Mouse (Mus musculus) gastrocnemius, postnatal 10 days (tissue): ENCODE results near the gene Csf3r. TPM values are rescaled to one million over a fixed set of nuclear protein-coding genes. Genes with fewer than 3 reads are reported as not detected.

Experiments
- DNase-seq: peaks from one replicate; pipeline ENCODE4 v3.0.0; 2021; ENCODE audit warnings: mixed read lengths
- total RNA-seq, 2 experiments: library from RNA; stranded (reverse); gene quantifications; 2 replicates each; pipeline ENCODE4 v1.2.3; 2021

Gene Csf3r
- total RNA-seq, 2 experiments from 2014 or later = 1.1 TPM; not detected in 1

GRCm38 (mm10) chr4:126057207-126058133 is 33.1 kb downstream of the Csf3r start:
- no peak for DNase-seq

DNA sequence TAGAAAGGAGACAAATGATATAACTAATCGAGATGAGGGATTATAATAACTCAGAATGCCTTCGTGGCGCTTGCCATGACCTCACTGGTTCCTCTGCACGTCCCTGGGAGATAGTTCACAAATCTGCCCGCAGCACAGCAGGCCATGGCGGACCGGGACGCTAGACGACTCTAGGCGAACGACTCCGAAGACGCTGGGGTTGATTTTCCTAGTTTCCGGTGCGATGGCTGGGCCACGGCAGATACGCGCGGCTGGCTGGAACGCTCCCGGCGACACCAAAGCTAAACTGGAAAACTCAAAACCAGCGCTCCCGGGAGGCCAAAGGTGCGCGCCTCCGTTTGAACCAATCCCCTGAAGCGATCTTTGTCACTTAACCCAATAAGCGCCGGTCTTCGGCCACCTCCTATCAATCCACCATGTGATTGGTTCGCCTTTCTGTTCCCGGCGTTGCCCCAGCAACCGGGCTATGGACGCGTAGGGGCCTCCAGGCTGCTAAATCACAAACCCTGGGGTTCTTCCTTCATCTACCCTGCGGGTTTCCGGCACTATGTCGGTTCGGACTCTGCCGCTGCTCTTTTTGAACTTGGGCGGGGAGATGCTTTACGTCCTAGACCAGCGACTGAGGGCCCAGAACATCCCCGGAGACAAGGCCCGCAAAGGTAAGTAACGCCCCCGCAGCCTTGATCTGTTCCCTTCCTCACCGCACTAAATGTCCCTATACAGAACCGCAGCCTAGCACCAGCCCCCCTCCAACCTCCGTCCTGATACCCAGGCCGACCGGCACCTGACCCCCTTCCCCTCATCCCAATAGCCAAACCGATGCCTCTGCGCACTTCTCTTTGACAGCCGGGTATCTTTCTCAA is 34.0 kb downstream of the Csf3r start, which contains the start of gene Oscp1:
Gene Oscp1 (plus strand): TSS at position 432 of the 863 bp plus-strand sequence.
- peak; percentile 82 for DNase-seq

GRCm38 (mm10) chr4:126058997-126059362 is 34.6 kb downstream of the Csf3r start:
- no peak for DNase-seq

DNA sequence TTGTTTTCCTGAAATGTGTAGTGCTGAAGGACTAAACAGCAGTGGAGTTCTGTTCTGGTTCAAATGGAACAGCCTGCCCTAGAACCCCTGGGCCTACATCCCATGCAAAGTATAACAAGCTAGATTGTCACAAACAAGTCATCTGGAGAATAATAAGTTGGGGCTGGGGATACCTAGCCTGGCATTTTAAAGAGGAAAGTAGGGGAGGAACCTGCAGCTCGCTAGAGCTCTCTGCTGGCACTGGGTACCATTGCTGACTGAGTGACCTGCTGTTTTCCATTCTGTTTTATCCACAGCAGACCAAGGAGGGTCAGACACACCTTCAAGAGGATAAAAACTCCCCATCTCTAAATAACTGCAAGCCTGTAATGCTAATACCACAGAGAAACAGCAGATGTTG is 38.5 kb downstream of the Csf3r start:
- no peak for DNase-seq

- DNase-seq = no peak
These were observed 40.9 kb downstream of the Csf3r start for GRCm38 (mm10) chr4:126065241-126065640.

- no peak for DNase-seq
These were observed 43.2 kb downstream of the Csf3r start for GRCm38 (mm10) chr4:126067401-126068077.

DNA sequence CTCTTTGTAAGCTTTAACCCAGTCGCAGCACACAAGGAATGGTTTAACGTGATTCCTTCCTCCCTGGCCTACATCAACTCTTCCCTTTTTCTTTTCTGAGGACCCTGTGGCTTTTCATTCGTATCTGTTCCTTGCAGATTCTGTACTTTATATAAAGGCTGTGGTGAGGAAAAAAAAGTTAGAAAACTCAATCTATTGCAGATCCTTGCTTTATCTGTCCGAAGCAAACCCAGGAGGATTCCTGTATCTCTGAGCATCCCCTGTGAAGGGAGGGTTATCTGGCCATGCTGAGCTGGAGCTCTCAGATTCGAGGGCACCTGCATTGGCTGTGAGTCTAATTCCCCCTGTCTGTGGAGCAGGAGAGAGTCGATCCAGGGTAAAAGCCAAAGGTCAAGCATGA is 44.5 kb downstream of the Csf3r start:
- no peak for DNase-seq

- no peak for DNase-seq
These were observed 53.5 kb downstream of the Csf3r start for GRCm38 (mm10) chr4:126077833-126078232.

DNA sequence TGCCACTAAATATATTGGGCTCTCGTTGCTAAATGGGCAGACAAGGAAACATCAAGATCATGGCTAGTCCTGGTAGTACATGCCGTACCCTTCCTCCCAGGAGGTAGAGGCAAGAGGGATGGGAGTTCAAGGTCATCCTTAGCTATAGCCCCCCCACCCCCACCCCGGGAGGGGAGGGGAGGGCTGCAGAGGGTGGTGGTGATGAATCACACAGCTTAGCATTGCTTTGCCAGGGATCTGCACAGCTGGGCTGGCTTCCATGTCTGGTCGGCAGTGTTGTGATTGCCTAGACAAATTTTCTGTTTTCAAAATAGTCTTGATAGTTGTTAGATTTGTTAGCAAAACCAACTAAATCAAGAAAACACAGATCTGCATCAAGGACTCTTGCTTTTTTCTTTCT is 54.9 kb downstream of the Csf3r start:
- DNase-seq = peak; percentile 29

DNA sequence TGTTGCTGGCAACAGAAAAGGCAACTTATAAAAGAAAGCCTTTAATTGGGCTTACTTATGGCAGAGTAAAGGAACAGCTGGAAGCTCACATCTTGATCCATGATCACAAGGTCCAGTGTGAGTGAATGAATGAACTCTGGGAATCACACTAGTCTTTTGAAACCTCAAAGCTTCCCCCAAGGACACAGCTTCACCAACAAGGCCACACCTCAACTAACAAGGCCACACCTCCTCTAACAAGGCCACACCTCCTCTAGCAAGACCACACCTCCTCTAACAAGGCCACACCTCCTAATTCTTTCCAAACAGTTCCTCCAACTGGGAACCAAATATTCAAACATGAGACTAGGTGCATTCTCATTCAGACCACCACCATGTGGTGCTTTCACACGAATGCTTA is 57.3 kb downstream of the Csf3r start:
- DNase-seq = no peak

GRCm38 (mm10) chr4:126083021-126083420 is 58.7 kb downstream of the Csf3r start:
- DNase-seq = no peak

- DNase-seq = no peak
These were observed 60.0 kb downstream of the Csf3r start for GRCm38 (mm10) chr4:126084382-126084781.

DNA sequence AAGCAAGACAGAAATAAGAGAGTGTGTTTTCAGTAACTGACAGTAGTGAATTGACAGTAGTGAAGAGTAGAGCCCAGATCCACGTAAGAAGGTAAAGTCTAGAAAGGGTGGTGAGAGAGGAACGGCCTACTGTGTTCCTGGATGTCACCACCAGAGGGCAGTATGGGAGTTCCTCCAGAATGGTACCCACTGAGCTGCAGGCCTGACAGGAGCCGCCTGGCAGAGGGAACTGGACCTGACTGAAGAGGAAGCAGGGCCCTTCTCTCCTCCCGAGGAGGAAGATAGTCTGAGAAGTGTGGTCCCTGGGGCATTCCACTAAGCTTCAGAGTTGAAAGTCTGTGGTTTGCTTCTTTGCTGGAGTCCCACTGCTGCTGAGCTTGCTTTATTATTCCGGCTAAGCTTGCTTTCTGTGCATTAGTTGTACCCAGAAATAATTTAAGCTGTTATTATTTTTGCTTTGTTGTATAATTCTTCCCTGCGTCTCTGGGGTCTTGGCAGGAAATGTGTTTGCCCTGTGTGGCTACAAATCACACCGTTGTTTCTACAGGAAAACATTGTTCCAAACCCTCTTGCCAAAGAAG is 61.7 kb downstream of the Csf3r start:
- DNase-seq = peak; percentile 84

DNA sequence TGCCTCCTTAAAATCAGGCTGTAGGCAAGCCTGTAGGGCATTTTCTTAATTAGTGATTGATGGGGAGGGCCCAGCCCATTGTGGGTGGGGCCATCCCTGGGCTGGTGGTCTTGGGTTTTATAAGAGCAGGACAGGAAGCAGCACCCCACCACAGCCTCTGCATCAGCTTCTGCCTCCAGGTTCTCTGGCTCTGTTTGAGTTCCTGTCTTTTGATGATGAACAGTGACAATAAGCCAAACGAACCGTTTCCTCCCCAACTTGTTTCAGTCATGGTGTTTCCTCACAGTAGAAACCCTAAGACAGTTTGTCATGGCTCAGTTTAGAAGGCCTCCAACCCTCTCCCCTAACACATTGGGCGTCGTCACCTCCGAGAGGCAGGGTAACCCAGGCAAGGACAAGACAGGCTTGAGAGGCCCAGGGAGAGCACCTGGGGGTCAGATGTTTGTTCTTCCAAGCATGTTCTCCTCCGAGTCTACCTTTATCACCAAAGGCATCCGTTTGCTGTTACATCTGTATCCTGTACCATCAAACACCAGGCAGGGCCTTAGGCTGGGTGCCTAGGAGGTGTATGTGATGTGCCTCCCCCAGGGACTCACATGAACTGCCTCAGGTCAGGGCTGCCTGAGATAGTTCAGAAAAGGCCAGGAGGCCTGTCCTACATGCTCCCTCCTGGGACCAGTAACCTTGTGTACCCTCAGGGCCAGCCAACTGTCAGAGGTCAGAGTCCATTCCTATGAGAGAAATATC is 65.9 kb downstream of the Csf3r start:
- no peak for DNase-seq

DNA sequence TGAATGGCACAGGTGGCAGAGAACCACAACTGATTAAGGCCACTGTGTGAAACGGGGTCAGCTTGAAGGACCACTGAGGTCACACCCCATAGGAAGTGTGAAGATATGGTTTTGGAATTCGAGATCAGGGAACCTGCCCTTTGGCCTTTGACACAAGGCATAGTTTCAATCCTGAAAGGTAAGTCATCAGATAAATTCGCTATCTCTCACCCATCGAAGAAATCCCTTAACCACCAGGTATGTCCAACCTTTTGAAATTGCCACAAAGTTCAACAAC is 66.4 kb downstream of the Csf3r start:
- DNase-seq = no peak

DNA sequence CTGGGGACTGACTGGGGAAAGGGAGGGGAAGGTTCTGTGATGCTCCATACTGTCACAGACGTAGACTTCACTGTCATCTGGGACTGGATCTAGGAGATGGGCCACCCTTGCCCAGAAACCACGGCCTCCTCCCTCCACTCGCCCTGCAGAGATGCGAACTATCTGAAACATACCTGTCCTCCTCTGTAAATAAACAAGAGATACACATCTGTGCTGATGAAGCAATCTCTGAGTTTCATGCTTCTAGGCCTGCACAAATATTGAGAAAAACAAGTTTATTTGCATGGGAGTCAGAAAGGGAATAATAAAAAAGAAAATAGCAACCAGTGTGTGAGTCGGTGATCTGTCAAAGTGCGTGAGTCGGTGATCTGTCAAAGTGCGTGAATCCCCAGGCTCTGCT is 67.5 kb downstream of the Csf3r start:
- no peak for DNase-seq

Other genes starting within 250 kb of the Csf3r start
- 10 to 100 TPM; 59.0 to 61.2 TPM for gene Mrps15, start 22.4 kb downstream of the Csf3r start, total RNA-seq
- 1 to 10 TPM; 2.9 to 3.5 TPM for gene Oscp1, start 34.0 kb downstream of the Csf3r start, total RNA-seq
- gene Lsm10, start 72.1 kb downstream of the Csf3r start, total RNA-seq = 10 to 100 TPM in 1 of 2 experiments, 1 to 10 TPM in 1; 8.0 to 10.8 TPM
- 10 to 100 TPM; 28.8 to 39.5 TPM for gene Stk40, start 79.4 kb downstream of the Csf3r start, total RNA-seq
- 10 to 100 TPM; 20.0 to 25.5 TPM for gene Eva1b, start 123.2 kb downstream of the Csf3r start, total RNA-seq
- gene Sh3d21, start 138.9 kb downstream of the Csf3r start, total RNA-seq = 1 to 10 TPM; 1.2 to 1.4 TPM
- 100 to 1,000 TPM; 131 to 152 TPM for gene Thrap3, start 178.2 kb downstream of the Csf3r start, total RNA-seq
- 100 to 1,000 TPM; 209 to 239 TPM for gene Map7d1, start 231.8 kb downstream of the Csf3r start, total RNA-seq
- gene Trappc3, start 237.8 kb downstream of the Csf3r start, total RNA-seq = 10 to 100 TPM; 25.7 to 29.2 TPM